Mouse (Mus musculus) kidney, embryonic 15.5 days (tissue): ENCODE data around the gene Tnpo2. TPM values are rescaled to one million over a fixed set of nuclear protein-coding genes. Genes with fewer than 3 reads are reported as not detected.

Experiments
- ATAC-seq: fragments of 200-750 bp; cut with Nextera tagmentation; replicated peaks from 2 replicates; pipeline ENCODE4 v1.8.0; 2017; ENCODE audit warnings: moderate TSS enrichment; ENCODE audit not compliant: low FRiP score
- H3K27ac ChIP-seq: fragments of 300-500 bp; sonication (generic); 2 replicates; pipeline ENCODE4 v1.5.1; 2015; ENCODE audit warnings: mild to moderate bottlenecking, inconsistent platforms
- H3K27me3 ChIP-seq: fragments of 300-500 bp; sonication (generic); 2 replicates; pipeline ENCODE4 v1.6.1; 2015; ENCODE audit warnings: inconsistent platforms
- H3K36me3 ChIP-seq: fragments of 300-500 bp; sonication (generic); 2 replicates; pipeline ENCODE4 v1.6.1; 2015; ENCODE audit warnings: inconsistent platforms
- H3K4me1 ChIP-seq: fragments of 300-500 bp; sonication (generic); 2 replicates; pipeline ENCODE4 v1.6.1; 2015; ENCODE audit warnings: inconsistent platforms
- H3K4me2 ChIP-seq: fragments of 300-500 bp; sonication (generic); 2 replicates; pipeline ENCODE4 v1.6.1; 2015; ENCODE audit warnings: moderate library complexity, mild to moderate bottlenecking, inconsistent platforms
- H3K4me3 ChIP-seq: fragments of 300-500 bp; sonication (generic); replicated peaks from 2 replicates; pipeline ENCODE4 v1.5.1; 2015; ENCODE audit warnings: mild to moderate bottlenecking, inconsistent platforms
- H3K9ac ChIP-seq: fragments of 300-500 bp; sonication (generic); 2 replicates; pipeline ENCODE4 v1.6.1; 2015; ENCODE audit warnings: mild to moderate bottlenecking, inconsistent platforms
- H3K9me3 ChIP-seq: fragments of 300-500 bp; sonication (generic); replicated peaks from 2 replicates; pipeline ENCODE4 v1.6.1; 2016; ENCODE audit warnings: inconsistent platforms
- WGBS: fragments of 180-500 bp; shearing (Covaris S2); methylation state at CpG from one replicate; pipeline ENCODE4 v1.1.7; 2015; ENCODE audit warnings: mixed read lengths; 5-methylcytosine and 5-hydroxymethylcytosine counted together
- polyA plus RNA-seq: library from polyadenylated mRNA; unstranded; fragments of >200 nt; fragmentation: Nextera tagmentation; extraction: Ambion mirVana; gene quantifications from 2 replicates; pipeline ENCODE4 v1.2.1, GENCODE M21; 2015

Tnpo2 gene
- polyA plus RNA-seq, 1 experiment from 2014 or later, result 30.0 TPM

GRCm38 (mm10) chr8:85059879-85060616 is 23.3 kb downstream of the Tnpo2 start, which contains the start of gene Fbxw9:
Gene Fbxw9, plus strand, starts transcription at chr8:85060055.
- Histone ChIP-seq H3K4me1 (peaks cover 17% of the 10 kb centered on the region), H3K4me2 (peak within 1 kb of the TSS; percentile 82), H3K36me3 (peaks cover 53% of the 10 kb centered on the region), H3K27ac (peak within 1 kb of the TSS; percentile 67; the same call in 1 of the 2 replicates), H3K9ac (peak within 1 kb of the TSS; percentile 75), H3K27me3 (no peaks in the 10 kb centered on the region), H3K9me3 (no peaks in the 10 kb centered on the region), H3K4me3 (peak within 1 kb of the TSS; percentile 92)
- WGBS, result under 1% methylated on average over 53 of the region's 53 CpGs
- ATAC-seq, result peak; percentile 90

- H3K27me3 ChIP-seq, result no peaks in the 10 kb centered on the region
- no peak for ATAC-seq
- H3K4me2 ChIP-seq, result no peak overlapping the region
- H3K9me3 ChIP-seq, result no peaks in the 10 kb centered on the region
- no peak overlapping the region for H3K4me3 ChIP-seq
- peaks cover 17% of the 10 kb centered on the region for H3K4me1 ChIP-seq
- 91% methylated on average over 4 of the region's 4 CpGs for WGBS
- no peak overlapping the region for H3K27ac ChIP-seq
- no peak overlapping the region for H3K9ac ChIP-seq
- peaks cover 49% of the 10 kb centered on the region for H3K36me3 ChIP-seq
Measured at GRCm38 (mm10) chr8:85062603-85063002, 25.9 kb downstream of the Tnpo2 start.

- H3K4me2 ChIP-seq, result no peak overlapping the region
- no peaks in the 10 kb centered on the region for H3K9me3 ChIP-seq
- peaks cover 45% of the 10 kb centered on the region for H3K36me3 ChIP-seq
- H3K27ac ChIP-seq, result no peak overlapping the region
- peaks cover 17% of the 10 kb centered on the region for H3K4me1 ChIP-seq
- no peaks in the 10 kb centered on the region for H3K27me3 ChIP-seq
- ATAC-seq, result no peak
- 35% methylated on average over 2 of the region's 2 CpGs for WGBS
- no peak overlapping the region for H3K9ac ChIP-seq
- H3K4me3 ChIP-seq, result no peak overlapping the region
Measured at GRCm38 (mm10) chr8:85065213-85065612, 28.5 kb downstream of the Tnpo2 start.

- no peak for ATAC-seq
- Histone ChIP-seq H3K4me3 (no peak overlapping the region), H3K4me1 (peaks cover 7% of the 10 kb centered on the region), H3K27me3 (no peaks in the 10 kb centered on the region), H3K4me2 (no peak overlapping the region), H3K36me3 (peaks cover 44% of the 10 kb centered on the region), H3K27ac (no peak overlapping the region), H3K9ac (no peak overlapping the region), H3K9me3 (no peaks in the 10 kb centered on the region)
- 92% methylated on average over 2 of the region's 2 CpGs for WGBS
Measured at GRCm38 (mm10) chr8:85067155-85067554, 30.4 kb downstream of the Tnpo2 start.

- peaks cover 36% of the 10 kb centered on the region for H3K36me3 ChIP-seq
- ATAC-seq, result no peak
- H3K9ac ChIP-seq, result no peak within 1 kb of the TSS
- H3K4me2 ChIP-seq, result no peak within 1 kb of the TSS
- H3K27ac ChIP-seq, result no peak within 1 kb of the TSS
- H3K9me3 ChIP-seq, result no peaks in the 10 kb centered on the region
- H3K4me3 ChIP-seq, result no peak within 1 kb of the TSS
- no peaks in the 10 kb centered on the region for H3K27me3 ChIP-seq
- H3K4me1 ChIP-seq, result peaks cover 15% of the 10 kb centered on the region
Measured at GRCm38 (mm10) chr8:85067982-85068381, 31.3 kb downstream of the Tnpo2 start, which contains the start of gene Gm5741. Gene Gm5741, minus strand, starts transcription at chr8:85067982.

- peaks cover 21% of the 10 kb centered on the region for H3K4me1 ChIP-seq
- no peaks in the 10 kb centered on the region for H3K27me3 ChIP-seq
- ATAC-seq, result no peak
- peaks cover 47% of the 10 kb centered on the region for H3K36me3 ChIP-seq
- H3K27ac ChIP-seq, result peak overlapping the region; percentile 99
- no peaks in the 10 kb centered on the region for H3K9me3 ChIP-seq
- 74% methylated on average over 5 of the region's 5 CpGs for WGBS
- H3K9ac ChIP-seq, result 0 out of 2 replicates have a peak overlapping the region, but pooled peaks have one; percentile 87
- H3K4me2 ChIP-seq, result peak overlapping the region; percentile 78
- H3K4me3 ChIP-seq, result peak overlapping the region; percentile 89
Measured at GRCm38 (mm10) chr8:85071041-85071440, 34.3 kb downstream of the Tnpo2 start.

GRCm38 (mm10) chr8:85071514-85072281 is 35.0 kb downstream of the Tnpo2 start, which contains the start of gene Dhps:
Gene Dhps, plus strand, starts transcription at chr8:85071757.
- Histone ChIP-seq H3K4me2 (peak within 1 kb of the TSS; percentile 78), H3K9me3 (no peaks in the 10 kb centered on the region), H3K4me1 (peaks cover 21% of the 10 kb centered on the region), H3K9ac (peak within 1 kb of the TSS; percentile 87), H3K36me3 (peaks cover 47% of the 10 kb centered on the region), H3K27ac (peak within 1 kb of the TSS; percentile 99), H3K4me3 (peak within 1 kb of the TSS; percentile 89), H3K27me3 (no peaks in the 10 kb centered on the region)
- under 1% methylated on average over 68 of the region's 68 CpGs for WGBS
- peak; percentile 91 for ATAC-seq

GRCm38 (mm10) chr8:85072364-85072929 is 35.7 kb downstream of the Tnpo2 start:
- Histone ChIP-seq H3K27ac (peak overlapping the region; percentile 99), H3K4me3 (peak overlapping the region; percentile 89), H3K27me3 (no peaks in the 10 kb centered on the region), H3K9ac (peak overlapping the region; percentile 87), H3K9me3 (no peaks in the 10 kb centered on the region), H3K4me1 (peaks cover 21% of the 10 kb centered on the region), H3K4me2 (peak overlapping the region; percentile 78), H3K36me3 (peaks cover 45% of the 10 kb centered on the region)
- WGBS, result 30% methylated on average over 9 of the region's 9 CpGs
- ATAC-seq, result no peak; the same call in 1 of the 2 replicates

- H3K27ac ChIP-seq, result no peak overlapping the region
- peak overlapping the region; percentile 89 for H3K4me3 ChIP-seq
- no peak overlapping the region for H3K9ac ChIP-seq
- H3K27me3 ChIP-seq, result no peaks in the 10 kb centered on the region
- peaks cover 21% of the 10 kb centered on the region for H3K4me1 ChIP-seq
- peaks cover 47% of the 10 kb centered on the region for H3K36me3 ChIP-seq
- 92% methylated on average over 15 of the region's 15 CpGs for WGBS
- no peaks in the 10 kb centered on the region for H3K9me3 ChIP-seq
- peak overlapping the region; percentile 78 for H3K4me2 ChIP-seq
- no peak for ATAC-seq
Measured at GRCm38 (mm10) chr8:85073041-85073612, 36.4 kb downstream of the Tnpo2 start.

- no peak for ATAC-seq
- Histone ChIP-seq H3K27me3 (no peaks in the 10 kb centered on the region), H3K4me2 (no peak overlapping the region), H3K4me1 (peaks cover 21% of the 10 kb centered on the region), H3K4me3 (no peak overlapping the region), H3K9me3 (no peaks in the 10 kb centered on the region), H3K27ac (no peak overlapping the region), H3K9ac (no peak overlapping the region), H3K36me3 (peaks cover 56% of the 10 kb centered on the region)
- 75% methylated on average over 10 of the region's 10 CpGs for WGBS
Measured at GRCm38 (mm10) chr8:85074167-85074566, 37.5 kb downstream of the Tnpo2 start.

GRCm38 (mm10) chr8:85074617-85075016 is 37.9 kb downstream of the Tnpo2 start:
- H3K4me3 ChIP-seq, result no peak overlapping the region
- H3K27ac ChIP-seq, result no peak overlapping the region
- peaks cover 56% of the 10 kb centered on the region for H3K36me3 ChIP-seq
- WGBS, result 86% methylated on average over 10 of the region's 10 CpGs
- H3K9me3 ChIP-seq, result no peaks in the 10 kb centered on the region
- H3K9ac ChIP-seq, result no peak overlapping the region
- no peak overlapping the region for H3K4me2 ChIP-seq
- no peaks in the 10 kb centered on the region for H3K27me3 ChIP-seq
- peaks cover 25% of the 10 kb centered on the region for H3K4me1 ChIP-seq
- ATAC-seq, result no peak
